8 mouse cellular contexts compared by ENCODE assay signal in the genomic region with DNA sequence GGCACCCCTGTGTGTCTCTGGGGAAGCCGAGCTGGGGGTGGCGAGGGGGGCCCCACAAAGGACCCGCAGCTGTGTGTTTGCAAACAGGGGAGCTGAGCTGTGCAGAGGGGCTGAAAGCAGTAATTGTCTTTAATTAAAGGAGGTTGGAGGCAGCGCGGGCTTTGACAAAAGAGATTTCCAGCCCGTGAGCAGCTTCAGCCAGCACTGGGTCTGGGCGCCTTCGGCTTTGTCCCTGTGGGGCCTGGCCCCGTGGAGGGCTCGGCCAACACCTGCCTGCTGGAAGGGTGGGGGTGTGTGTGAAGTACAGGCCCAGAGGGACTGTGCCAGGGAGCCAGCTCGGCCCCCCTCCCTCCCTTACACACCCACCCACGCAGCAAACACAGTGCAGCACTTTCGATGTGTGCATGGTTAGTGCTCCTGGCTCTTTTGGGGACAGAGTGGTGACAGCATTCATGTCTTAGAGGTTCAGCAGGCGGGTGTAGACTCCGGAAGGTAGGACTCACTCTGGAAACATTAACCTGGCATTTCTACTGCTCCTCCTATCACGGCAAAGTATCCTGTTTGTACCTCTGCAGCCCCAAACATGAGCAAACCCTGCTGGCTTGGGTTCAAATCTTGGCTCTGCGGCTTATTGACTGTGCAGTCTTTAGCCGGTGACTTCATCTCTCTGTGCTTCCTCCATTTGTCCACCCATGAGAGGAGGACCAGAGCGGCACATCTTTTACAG.
DNase-seq lines count a peak whose midpoint lies in the region; ATAC-seq and TF ChIP-seq lines count a peak whose summit lies in the region.

No protein-coding gene starts in this region.

- peaks cover 24% of the 10 kb centered on the region for H3K4me1 ChIP-seq in cerebellum, adult 2 months (ENCODE audit: control insufficient read depth, insufficient read depth, low read length)
- peaks cover 75% of the 10 kb centered on the region for H3K4me1 ChIP-seq in midbrain, embryonic 11.5 days (ENCODE audit: control insufficient read depth, insufficient read depth, low read length)

- no peaks in the 10 kb centered on the region for H3K27me3 ChIP-seq in cerebellum, adult 2 months (ENCODE audit: control insufficient read depth, insufficient read depth, low read length)
- no peaks in the 10 kb centered on the region for H3K27me3 ChIP-seq in midbrain, embryonic 11.5 days (ENCODE audit: control insufficient read depth, insufficient read depth, low read length)

- H3K4me3 ChIP-seq in cerebellum, adult 2 months (replicated peaks; ENCODE audit: insufficient read depth, low read depth, low read length): no peak overlapping the region
- no peak overlapping the region for H3K4me3 ChIP-seq in midbrain, embryonic 11.5 days (ENCODE audit: low read depth, low read length)

- 0 out of 2 replicates have a peak, but pooled peaks have one; percentile 53 for ATAC-seq in cerebellum, adult (ENCODE audit: insufficient number of reproducible peaks, low FRiP score, low TSS enrichment)
- peak; percentile 72 for ATAC-seq in midbrain, embryonic 11.5 days (ENCODE audit: low FRiP score)

- H3K4me2 ChIP-seq in midbrain, embryonic 11.5 days: peak overlapping the region; percentile 22

- no peaks in the 10 kb centered on the region for H3K36me3 ChIP-seq in midbrain, embryonic 11.5 days (ENCODE audit: control insufficient read depth, insufficient read depth, low read length)

- H3K27ac ChIP-seq in cerebellum, adult 2 months (ENCODE audit: insufficient read depth, low read length): no peak overlapping the region
- peak overlapping the region; percentile 97 for H3K27ac ChIP-seq in midbrain, embryonic 11.5 days (ENCODE audit: low read depth, low read length)

- H3K9me3 ChIP-seq in midbrain, embryonic 11.5 days (ENCODE audit: control insufficient read depth, low read length): no peaks in the 10 kb centered on the region

- TF ChIP-seq CTCF in cerebellum, adult 2 months (IDR thresholded peaks at IDR 0.05; ENCODE audit: borderline replicate concordance, insufficient read depth, low read depth, low read length): no peak

- 46% methylated on average over 19 of the region's 19 CpGs for WGBS in cerebellum, adult 2 months
- whole genome bisulfite sequencing in midbrain, embryonic 11.5 days: 10% methylated on average over 19 of the region's 19 CpGs

- no peak for TF ChIP-seq POLR2A in cerebellum, adult 2 months (IDR thresholded peaks at IDR 0.05; ENCODE audit: borderline replicate concordance, insufficient read depth, low read length)

- H3K9ac ChIP-seq in midbrain, embryonic 11.5 days (ENCODE audit: low read length): peak overlapping the region; percentile 63

- DNase-seq in cerebellum, adult 2 months: no peak
- DNase-seq in thymus, postnatal 14 days: peak; percentile 38
- DNase-seq in thymus, postnatal 25 days: no peak
- DNase-seq in midbrain, embryonic 11.5 days (ENCODE audit: low spot score, missing footprints): peak; percentile 95
- DNase-seq in thymus, postnatal 4 days: peak; percentile 69
- no peak for DNase-seq in cerebellum, adult 8-10 months
- DNase-seq in urinary bladder, postnatal 14 days (ENCODE audit: low spot score): no peak

Comparison
In these comparisons a context has a peak if more than half of its experiments do, and no peak if none do; other contexts are left out.
1. DNase-seq: peak in thymus, postnatal 14 days (single experiment), midbrain, embryonic 11.5 days (single experiment) and thymus, postnatal 4 days (single experiment); none in cerebellum, adult 2 months (0 of 2), thymus, postnatal 25 days (single experiment), cerebellum, adult 8-10 months (single experiment) and urinary bladder, postnatal 14 days (single experiment).